Mouse (Mus musculus) brain, embryonic 18.5 days (tissue): ENCODE results near the gene Bnip1.

Experiments used
- DNase-seq: peaks from one replicate; pipeline ENCODE4 v3.0.0-alpha.2; 2012; ENCODE audit warnings: low read depth, low spot score

Bnip1 gene

DNA sequence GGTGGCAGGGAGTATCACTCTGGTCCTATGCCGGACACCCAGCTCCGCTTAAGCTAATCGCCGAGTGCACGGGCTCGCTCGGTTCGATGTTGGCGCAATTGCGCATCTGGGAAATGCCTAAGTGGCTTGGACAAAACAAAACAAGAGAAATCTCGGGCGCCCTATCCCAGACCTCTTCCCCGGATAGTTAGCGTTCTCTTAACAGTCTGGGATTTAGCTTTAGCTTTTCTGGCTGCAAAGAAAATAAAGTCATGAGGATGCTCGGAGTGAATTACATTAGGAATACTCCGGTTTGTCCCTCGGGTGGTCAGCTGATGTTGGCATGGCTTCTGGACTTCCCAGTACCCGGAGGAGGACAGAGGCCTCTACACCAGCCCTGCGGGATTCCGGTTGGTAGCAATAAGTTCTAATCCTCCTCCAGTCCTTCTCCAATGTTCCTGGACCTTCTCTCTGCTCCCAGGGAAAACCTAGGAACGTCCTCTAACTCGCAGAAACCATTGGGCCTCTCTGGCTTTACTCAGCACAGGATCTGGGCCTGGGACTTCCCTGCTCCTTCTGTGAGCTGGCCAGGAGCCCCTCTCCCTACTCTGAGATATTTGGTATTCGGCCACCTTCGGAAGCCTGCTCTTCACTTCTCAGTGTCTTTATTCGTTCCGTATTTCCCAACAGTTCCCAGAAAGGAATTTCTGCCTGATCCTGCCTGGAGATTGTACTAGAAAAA is 59.0 kb downstream of the Bnip1 start:
- DNase-seq, result no peak

DNA sequence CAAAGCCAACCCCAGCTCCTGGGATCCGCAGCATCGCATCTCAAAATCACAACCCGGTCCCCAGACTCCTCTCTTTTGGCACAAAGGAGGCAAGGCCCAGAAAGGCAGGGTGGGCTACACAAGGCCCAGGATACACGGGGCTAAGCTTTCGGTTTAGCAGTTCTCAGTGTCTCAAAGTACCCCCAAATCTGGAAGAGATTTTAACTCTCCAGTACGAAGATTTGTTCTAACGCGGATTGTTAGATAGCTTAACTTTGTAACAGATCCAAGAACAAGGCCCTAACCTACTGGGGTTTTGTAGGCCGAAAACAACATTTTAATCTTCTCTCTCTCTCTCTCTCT is 59.5 kb downstream of the Bnip1 start:
- no peak for DNase-seq

DNA sequence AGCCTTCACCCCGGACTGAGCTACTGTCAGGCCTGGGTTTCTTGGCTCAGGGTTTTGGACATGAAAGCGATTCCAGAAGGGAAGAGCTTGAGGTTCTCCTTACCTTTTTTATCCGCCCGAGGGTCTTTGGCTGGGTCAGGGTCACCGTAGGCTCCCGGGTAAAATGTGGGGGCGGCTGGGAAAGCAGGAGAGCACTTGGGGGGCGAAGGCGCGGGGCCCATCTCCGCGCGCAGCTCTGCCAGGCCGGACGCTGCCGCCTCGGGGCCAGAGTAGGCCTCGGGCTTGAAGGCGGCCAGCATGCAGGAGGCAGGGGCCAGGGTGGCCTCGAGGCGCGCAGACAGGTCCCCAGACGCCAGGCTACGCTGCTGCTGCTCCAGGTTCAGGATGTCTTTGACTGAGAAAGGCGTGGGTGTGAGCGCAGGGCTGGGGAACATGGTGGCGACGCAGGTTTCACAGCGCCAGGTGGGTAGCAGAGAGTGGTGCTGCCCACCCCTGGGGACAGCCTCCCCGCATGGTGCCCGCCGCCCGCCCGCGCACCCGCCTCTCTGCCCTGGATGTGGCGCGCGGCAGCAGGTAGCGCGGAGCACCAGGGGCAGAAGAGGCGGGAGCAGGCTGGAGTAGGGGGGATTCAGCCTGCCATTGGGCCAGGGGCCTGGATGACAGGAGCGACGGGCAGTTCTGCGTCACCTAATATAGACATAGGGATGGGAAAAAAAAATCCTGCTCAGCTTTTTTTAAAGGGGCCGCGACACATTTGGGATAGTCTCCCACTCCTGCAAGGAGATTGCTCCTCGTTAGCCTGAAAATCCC is 60.3 kb downstream of the Bnip1 start:
- DNase-seq, result no peak

DNA sequence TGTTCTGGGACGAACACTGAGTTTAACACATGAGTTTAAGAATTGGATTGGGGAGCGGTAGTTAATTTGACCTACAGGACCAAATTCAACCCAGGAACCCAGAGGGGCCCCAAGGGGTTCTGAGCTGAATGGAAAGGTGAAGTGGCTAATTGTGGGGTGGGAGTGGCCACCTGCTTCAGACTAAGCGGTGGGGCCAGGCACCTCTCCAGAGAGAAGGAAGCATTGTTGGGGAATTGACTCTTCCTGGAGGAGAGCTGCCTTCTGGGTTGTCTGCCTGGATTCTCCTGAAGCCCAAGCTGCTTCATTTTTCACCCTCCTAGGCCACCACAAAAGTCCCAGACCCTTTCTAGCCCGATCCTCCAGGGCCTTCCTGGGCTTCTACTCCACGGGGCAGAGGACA is 61.1 kb downstream of the Bnip1 start:
- no peak for DNase-seq
